Mouse (Mus musculus) intestine, postnatal 0 days (tissue): ENCODE data around the gene Atp2b2. TPM values are rescaled to one million over a fixed set of nuclear protein-coding genes. Genes with fewer than 3 reads are reported as not detected.

ENCODE experiments used
- ATAC-seq: fragments of 200-750 bp; cut with Nextera tagmentation; 2 replicates; pipeline ENCODE4 v1.8.0; 2017; ENCODE audit warnings: mild to moderate bottlenecking, moderate TSS enrichment, moderate library complexity
- H3K27ac ChIP-seq: fragments of 300-500 bp; sonication (generic); 2 replicates; pipeline ENCODE4 v1.5.1; 2014; ENCODE audit warnings: mild to moderate bottlenecking, low read depth, low read length, moderate library complexity
- H3K27me3 ChIP-seq: fragments of 300-500 bp; sonication (generic); replicated peaks from 2 replicates; pipeline ENCODE4 v1.6.1; 2014; ENCODE audit warnings: low read length, mixed read lengths; ENCODE audit not compliant: control insufficient read depth, insufficient read depth
- H3K36me3 ChIP-seq: fragments of 300-500 bp; sonication (generic); 2 replicates; pipeline ENCODE4 v1.6.1; 2014; ENCODE audit warnings: mild to moderate bottlenecking, moderate library complexity; ENCODE audit not compliant: control insufficient read depth, insufficient read depth
- H3K4me1 ChIP-seq: fragments of 300-500 bp; sonication (generic); replicated peaks from 2 replicates; pipeline ENCODE4 v1.6.1; 2014; ENCODE audit warnings: antibody characterized with exemption, low read length, mixed read lengths; ENCODE audit not compliant: control insufficient read depth, insufficient read depth
- H3K4me2 ChIP-seq: fragments of 300-500 bp; sonication (generic); replicated peaks from 2 replicates; pipeline ENCODE4 v1.6.1; 2014; ENCODE audit warnings: low read depth, mild to moderate bottlenecking, moderate library complexity
- H3K4me3 ChIP-seq: fragments of 300-500 bp; sonication (generic); 2 replicates; pipeline ENCODE4 v1.5.1; 2014; ENCODE audit warnings: low read depth, low read length
- H3K9ac ChIP-seq: fragments of 300-500 bp; sonication (generic); 2 replicates; pipeline ENCODE4 v1.6.1; 2014; ENCODE audit warnings: mild to moderate bottlenecking, low read depth, low read length
- H3K9me3 ChIP-seq: fragments of 300-500 bp; sonication (generic); 2 replicates; pipeline ENCODE4 v1.6.1; 2016; ENCODE audit warnings: mixed run types; ENCODE audit not compliant: control insufficient read depth
- CTCF ChIP-seq: sonication (generic); IDR thresholded peaks from 2 replicates; pipeline ENCODE4 v1.5.1; 2016; ENCODE audit warnings: low read depth, mild to moderate bottlenecking, control low read depth, antibody characterized with exemption, moderate library complexity
- WGBS: fragments of 180-500 bp; shearing (Covaris S2); extraction: QIAGEN DNeasy Blood & Tissue Kit; methylation state at CpG from one replicate; pipeline ENCODE4 v1.1.7; 2014; 5-methylcytosine and 5-hydroxymethylcytosine counted together
- polyA plus RNA-seq: library from polyadenylated mRNA; unstranded; fragments of >200 nt; fragmentation: Nextera tagmentation; extraction: Ambion mirVana; gene quantifications from 2 replicates; pipeline ENCODE4 v1.2.1, GENCODE M21; 2015

Gene Atp2b2
- polyA plus RNA-seq, 1 experiment from 2014 or later: 0.48 TPM

GRCm38 (mm10) chr6:113947515-113947914 is 94.9 kb downstream of the Atp2b2 start:
- Histone ChIP-seq H3K36me3 (no peaks in the 10 kb centered on the region), H3K9ac (no peak overlapping the region), H3K4me2 (no peak overlapping the region), H3K27ac (no peak overlapping the region), H3K4me3 (no peak overlapping the region), H3K27me3 (no peaks in the 10 kb centered on the region), H3K4me1 (no peaks in the 10 kb centered on the region), H3K9me3 (no peaks in the 10 kb centered on the region)
- no peak for ATAC-seq
- 86% methylated on average over 8 of the region's 8 CpGs for WGBS
- no peak for TF ChIP-seq CTCF

- no peaks in the 10 kb centered on the region for H3K36me3 ChIP-seq
- H3K4me1 ChIP-seq: no peaks in the 10 kb centered on the region
- no peak overlapping the region for H3K4me3 ChIP-seq
- H3K9me3 ChIP-seq: no peaks in the 10 kb centered on the region
- no peak overlapping the region for H3K4me2 ChIP-seq
- ATAC-seq: no peak
- H3K27me3 ChIP-seq: no peaks in the 10 kb centered on the region
- no peak for TF ChIP-seq CTCF
- H3K27ac ChIP-seq: no peak overlapping the region
- H3K9ac ChIP-seq: no peak overlapping the region
- WGBS: 62% methylated on average over 12 of the region's 12 CpGs
Observed at GRCm38 (mm10) chr6:113942355-113942754, 100.1 kb downstream of the Atp2b2 start.

- 73% methylated on average over 5 of the region's 5 CpGs for WGBS
- ATAC-seq: no peak
Observed at GRCm38 (mm10) chr6:113941324-113941723, 101.1 kb downstream of the Atp2b2 start.

GRCm38 (mm10) chr6:113939442-113939841 is 103.0 kb downstream of the Atp2b2 start:
- WGBS: 93% methylated on average over 8 of the region's 8 CpGs
- H3K4me3 ChIP-seq: no peak overlapping the region
- H3K4me1 ChIP-seq: no peaks in the 10 kb centered on the region
- TF ChIP-seq CTCF: no peak
- no peaks in the 10 kb centered on the region for H3K36me3 ChIP-seq
- H3K27me3 ChIP-seq: no peaks in the 10 kb centered on the region
- H3K9me3 ChIP-seq: no peaks in the 10 kb centered on the region
- H3K4me2 ChIP-seq: no peak overlapping the region
- H3K27ac ChIP-seq: no peak overlapping the region
- no peak overlapping the region for H3K9ac ChIP-seq
- no peak for ATAC-seq

More at GRCm38 (mm10) chr6:113941324-113941723, 101.1 kb downstream of the Atp2b2 start:
- Histone ChIP-seq H3K4me1 (no peaks in the 10 kb centered on the region), H3K27ac (no peak overlapping the region), H3K4me3 (no peak overlapping the region), H3K27me3 (no peaks in the 10 kb centered on the region), H3K4me2 (no peak overlapping the region), H3K36me3 (no peaks in the 10 kb centered on the region), H3K9me3 (no peaks in the 10 kb centered on the region), H3K9ac (no peak overlapping the region)
- TF ChIP-seq CTCF: no peak

- Histone ChIP-seq H3K9ac (no peak overlapping the region), H3K27ac (no peak overlapping the region), H3K4me2 (no peak overlapping the region), H3K4me3 (no peak overlapping the region), H3K27me3 (no peaks in the 10 kb centered on the region), H3K4me1 (no peaks in the 10 kb centered on the region), H3K36me3 (no peaks in the 10 kb centered on the region), H3K9me3 (no peaks in the 10 kb centered on the region)
- 38% methylated on average over 6 of the region's 6 CpGs for WGBS
- no peak for ATAC-seq
- TF ChIP-seq CTCF: no peak
Observed at GRCm38 (mm10) chr6:113936811-113937508, 105.5 kb downstream of the Atp2b2 start.

GRCm38 (mm10) chr6:113936111-113936510 is 106.3 kb downstream of the Atp2b2 start:
- TF ChIP-seq CTCF: no peak
- H3K9ac ChIP-seq: no peak overlapping the region
- no peak for ATAC-seq
- no peaks in the 10 kb centered on the region for H3K4me1 ChIP-seq
- 63% methylated on average over 8 of the region's 8 CpGs for WGBS
- no peak overlapping the region for H3K4me2 ChIP-seq
- no peaks in the 10 kb centered on the region for H3K36me3 ChIP-seq
- no peaks in the 10 kb centered on the region for H3K9me3 ChIP-seq
- H3K27me3 ChIP-seq: no peaks in the 10 kb centered on the region
- no peak overlapping the region for H3K27ac ChIP-seq
- H3K4me3 ChIP-seq: no peak overlapping the region
